Mouse (Mus musculus): ENCODE results near the gene Fat1. TPM values are rescaled to one million over a fixed set of nuclear protein-coding genes. Genes with fewer than 3 reads are reported as not detected.

Fat1 gene
- under 1 TPM; 0.12 to 0.26 TPM for total RNA-seq (2023)

DNA sequence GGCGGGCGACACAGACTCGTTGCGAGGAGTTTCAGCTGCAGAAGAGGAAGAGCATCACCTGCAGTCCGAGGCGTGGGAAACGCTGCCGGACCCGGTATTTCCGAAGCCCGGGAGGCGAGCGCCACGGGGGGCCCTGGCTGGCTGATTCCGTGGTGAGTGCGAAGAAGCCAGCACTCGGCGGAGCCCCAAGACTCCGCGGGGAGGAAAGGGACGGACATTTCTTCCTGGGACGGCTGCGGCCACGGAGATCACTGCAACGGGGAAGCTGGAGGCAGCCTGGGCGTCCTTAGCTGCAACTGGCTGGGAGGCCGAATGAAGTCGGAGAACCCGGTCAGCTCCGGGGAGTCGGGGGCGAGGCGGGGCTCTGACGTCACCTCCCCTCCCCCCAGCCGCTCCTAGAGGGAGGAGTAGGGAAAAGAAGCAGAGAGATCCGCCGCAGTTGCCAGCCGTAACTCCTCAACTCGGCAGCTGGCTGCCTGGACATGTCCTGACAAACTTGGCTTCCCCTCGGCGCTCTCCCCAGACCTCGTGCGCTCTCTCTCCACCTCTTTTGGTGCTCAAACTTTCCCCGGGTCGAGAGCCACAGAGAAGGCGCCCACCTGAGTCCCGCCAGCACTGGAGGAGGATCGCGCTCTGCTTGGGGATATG is at the start of gene Fat1:
TSS of gene Fat1 (plus strand) at position 598 of the 648 bp plus-strand sequence.

GRCm38 (mm10) chr8:45068759-45069386 is 133.6 kb downstream of the Fat1 start, which contains the start of gene Mtnr1a:
Gene Mtnr1a (plus strand): TSS chr8:45069137.

Other genes starting within 250 kb of the Fat1 start
- gene Mtnr1a, start 133.7 kb downstream of the Fat1 start, total RNA-seq (2023), result not detected

Data from monocyte, adult 59 days (primary cell).